Mouse (Mus musculus): ENCODE measurements around the gene Cntrl. TPM values are rescaled to one million over a fixed set of nuclear protein-coding genes. Genes with fewer than 3 reads are reported as not detected.

Cntrl gene
- total RNA-seq, 2 experiments from 2014 or later, result 6.4 TPM

DNA sequence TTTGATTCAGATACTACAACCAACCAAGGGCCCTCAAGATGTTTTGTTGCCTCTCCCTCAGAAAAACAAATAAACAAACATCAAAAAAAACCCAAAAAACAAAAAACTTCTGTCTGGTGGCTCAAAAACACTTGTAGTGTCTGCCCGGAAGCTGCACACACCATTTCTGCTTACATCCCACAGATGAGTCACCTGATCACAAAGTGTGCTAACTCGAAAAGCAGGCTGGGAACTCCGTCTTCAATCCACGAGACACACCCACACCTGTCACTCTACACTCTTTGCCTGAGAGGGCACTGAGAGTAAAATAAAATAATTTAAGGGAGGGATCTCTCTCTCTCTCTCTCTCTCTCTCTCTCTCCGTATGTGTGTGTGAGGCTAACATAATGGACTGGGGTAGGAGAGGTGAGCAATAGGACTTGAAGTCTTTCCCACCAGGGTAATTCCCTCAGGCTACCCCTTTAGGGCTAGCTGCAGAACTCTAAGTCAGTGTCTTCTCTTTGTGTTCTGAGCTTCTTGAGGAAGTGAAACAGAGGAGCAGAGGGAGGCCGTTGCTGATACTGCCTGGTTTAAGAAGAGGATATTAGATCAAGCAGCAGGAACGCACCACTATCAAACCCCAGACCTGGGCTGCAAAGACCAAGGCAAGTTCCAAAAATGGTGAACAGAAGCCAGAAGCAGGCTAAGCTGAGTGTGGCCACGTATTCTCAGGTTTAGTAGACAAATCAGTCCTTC lies 99.8 kb downstream of the Cntrl start:
- no peak for DNase-seq
- intact Hi-C loops (cut with DNase I; ENCODE audit: low total_unique reads), result no loop called here

- intact Hi-C loops (cut with DNase I; ENCODE audit: low total_unique reads), result no loop called here
- DNase-seq, result no peak
Measured at GRCm38 (mm10) chr2:35211681-35212080, 102.4 kb downstream of the Cntrl start.

- no peak for DNase-seq
- intact Hi-C loops (cut with DNase I; ENCODE audit: low total_unique reads), result no loop called here
Measured at GRCm38 (mm10) chr2:35213345-35213910, 104.1 kb downstream of the Cntrl start.

DNA sequence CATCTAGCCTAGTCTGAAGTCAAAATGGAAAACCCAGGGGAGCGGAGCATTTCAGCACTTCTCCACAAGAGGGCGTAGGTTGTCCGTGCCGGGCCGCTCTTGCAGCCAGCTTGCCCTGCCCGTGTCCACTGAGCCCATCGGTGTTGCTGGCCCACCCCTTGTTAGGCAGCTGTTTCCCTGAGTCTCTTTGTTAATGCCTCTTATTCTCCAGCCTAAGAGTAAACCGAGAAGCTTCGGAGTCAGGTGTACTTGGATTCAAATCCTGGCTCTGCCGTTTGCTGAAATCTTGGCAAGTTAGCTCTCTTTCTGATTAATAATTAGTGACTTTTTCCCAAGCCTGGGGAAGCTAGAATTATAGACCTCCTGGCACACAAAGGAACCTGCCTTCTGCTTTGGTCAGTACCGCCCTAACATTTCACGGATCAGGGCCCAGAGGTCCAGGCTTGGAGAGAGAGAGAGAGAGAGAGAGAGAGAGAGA lies 105.6 kb downstream of the Cntrl start:
- peak; percentile 82 for DNase-seq
- intact Hi-C loops (cut with DNase I; ENCODE audit: low total_unique reads), result no loop called here

- intact Hi-C loops (cut with DNase I; ENCODE audit: low total_unique reads), result no loop called here
- no peak for DNase-seq
Measured at GRCm38 (mm10) chr2:35215363-35215762, 106.1 kb downstream of the Cntrl start.

DNA sequence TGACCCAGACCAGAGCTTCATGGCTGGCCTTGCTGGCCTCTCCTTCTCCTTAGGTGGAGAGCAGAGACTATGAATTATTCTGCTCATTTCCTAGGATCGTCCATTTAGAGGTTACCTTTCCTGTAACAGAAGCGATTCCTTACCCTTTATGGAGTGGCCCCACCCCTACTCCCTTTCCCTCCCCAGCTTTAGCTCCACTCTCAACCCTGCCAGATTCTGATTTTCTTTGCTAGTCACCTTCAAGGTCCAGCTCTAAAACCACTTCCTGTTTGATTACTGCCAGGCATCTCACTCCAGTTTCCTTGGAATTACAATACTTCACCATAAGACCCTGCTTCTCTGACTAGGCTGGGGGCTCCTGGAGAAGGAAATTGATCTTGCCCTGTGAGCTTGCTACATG lies 107.4 kb downstream of the Cntrl start:
- no peak for DNase-seq
- intact Hi-C loops (cut with DNase I; ENCODE audit: low total_unique reads), result loop anchor here (2.0 kb wide), 1 partner anchor 52 kb away; no protein-coding TSS in a partner anchor

GRCm38 (mm10) chr2:35218736-35219135 lies 109.4 kb downstream of the Cntrl start:
- DNase-seq, result no peak
- intact Hi-C loops (cut with DNase I; ENCODE audit: low total_unique reads), result no loop called here

GRCm38 (mm10) chr2:35222822-35223391 lies 113.6 kb downstream of the Cntrl start:
- intact Hi-C loops (cut with DNase I; ENCODE audit: low total_unique reads), result no loop called here
- no peak for DNase-seq

- DNase-seq, result no peak
- intact Hi-C loops (cut with DNase I; ENCODE audit: low total_unique reads), result no loop called here
Measured at GRCm38 (mm10) chr2:35224285-35224684, 115.0 kb downstream of the Cntrl start.

DNA sequence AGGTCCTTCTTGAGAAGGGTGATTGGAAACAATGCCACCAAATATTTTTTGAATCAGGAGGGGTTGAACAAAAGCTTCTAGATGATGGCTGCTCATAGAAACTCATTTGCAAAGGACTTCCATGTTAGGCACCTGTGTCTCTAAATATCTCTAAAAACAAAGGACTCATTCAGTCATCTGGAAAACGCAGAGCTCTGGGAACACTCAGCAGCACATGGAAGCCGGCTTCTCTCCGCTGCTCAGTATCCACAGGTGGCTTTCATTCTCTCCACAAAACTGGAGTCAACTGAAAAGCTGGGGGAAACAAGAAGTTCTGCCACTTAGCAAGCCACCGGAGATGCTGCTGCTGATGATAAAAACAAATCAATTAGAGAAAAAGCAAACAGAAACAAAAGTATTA lies 118.9 kb downstream of the Cntrl start:
- no peak for DNase-seq
- intact Hi-C loops (cut with DNase I; ENCODE audit: low total_unique reads), result no loop called here

Other genes with a start within 250 kb of the Cntrl start
- under 1 TPM; 0.29 to 0.49 TPM for gene Cutal, start 235.1 kb upstream of the Cntrl start, total RNA-seq (2021)
- 10 to 100 TPM; 13.5 to 13.8 TPM for gene Psmd5, start 234.5 kb upstream of the Cntrl start, total RNA-seq (2021)
- gene Phf19, start 195.5 kb upstream of the Cntrl start, total RNA-seq (2021), result 1 to 10 TPM; 1.7 to 2.1 TPM
- 1 to 10 TPM; 1.0 to 1.7 TPM for gene Traf1, start 147.7 kb upstream of the Cntrl start, total RNA-seq (2021)
- not detected for gene Hc, start 48.1 kb upstream of the Cntrl start, total RNA-seq (2021)
- under 1 TPM; 0.14 to 0.29 TPM for gene AI182371, start 7.9 kb upstream of the Cntrl start, total RNA-seq (2021)
- 10 to 100 TPM; 76.7 to 79.5 TPM for gene Rab14, start 91.6 kb downstream of the Cntrl start, total RNA-seq (2021)
- 100 to 1,000 TPM; 177 to 231 TPM for gene Gsn, start 146.9 kb downstream of the Cntrl start, total RNA-seq (2021)
- 10 to 100 TPM; 20.1 to 22.2 TPM for gene Stom, start 227.5 kb downstream of the Cntrl start, total RNA-seq (2021)